Mouse (Mus musculus) liver, embryonic 14 days (tissue): Measurements from ENCODE around the gene Gm3402. TPM values are rescaled to one million over a fixed set of nuclear protein-coding genes. Genes with fewer than 3 reads are reported as not detected.

ENCODE experiments used
- polyA plus RNA-seq: library from polyadenylated mRNA; depleted of rRNA; stranded (reverse); fragments of >200 nt; gene quantifications from 2 replicates; pipeline ENCODE4 v1.2.3, GENCODE M21; 2012; rRNA removed

The Gm3402 gene
- not detected in 2 replicates for polyA plus RNA-seq

DNA sequence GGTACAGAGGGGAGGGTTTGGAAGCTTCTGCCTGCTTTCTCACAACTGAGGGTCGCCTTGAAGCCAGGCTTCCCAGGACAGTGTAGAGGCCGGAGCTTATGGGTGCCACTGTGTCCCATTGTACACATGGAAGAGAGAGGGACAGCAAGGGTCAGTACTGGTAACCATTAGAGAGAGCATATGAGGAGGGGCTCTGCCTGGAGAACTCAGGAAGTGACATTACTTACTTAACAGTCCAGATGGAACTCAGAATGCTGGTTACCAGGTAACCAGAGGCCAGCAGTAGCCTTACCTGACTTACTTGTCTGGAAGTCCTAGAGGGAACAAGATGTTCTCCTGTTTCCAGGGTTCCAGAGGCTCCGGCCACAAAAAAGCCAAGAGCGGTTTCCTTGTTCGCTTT, at the start of gene Gm3402:
TSS of gene Gm3402 (plus strand) at position 301 of the 400 bp plus-strand sequence.

DNA sequence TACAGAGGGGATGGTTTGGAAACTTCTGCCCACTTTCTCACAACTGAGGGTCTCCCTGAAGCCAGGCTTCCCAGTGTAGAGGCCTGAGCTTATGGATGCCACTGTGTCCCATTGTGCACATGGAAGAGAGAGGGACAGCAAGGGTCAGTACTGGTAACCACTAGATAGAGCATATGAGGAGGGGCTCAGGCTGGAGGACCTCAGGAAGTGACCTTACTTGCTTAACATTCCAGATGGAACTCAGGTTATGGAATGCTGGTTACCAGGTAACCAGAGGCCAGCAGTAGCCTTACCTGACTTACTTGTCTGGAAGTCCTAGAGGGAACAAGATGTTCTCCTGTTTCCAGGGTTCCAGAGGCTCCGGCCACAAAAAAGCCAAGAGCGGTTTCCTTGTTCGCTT, 32.3 kb upstream of the Gm3402 start, which contains the start of gene Gm6408:
TSS of gene Gm6408 (plus strand) at position 301 of the 400 bp plus-strand sequence.

DNA sequence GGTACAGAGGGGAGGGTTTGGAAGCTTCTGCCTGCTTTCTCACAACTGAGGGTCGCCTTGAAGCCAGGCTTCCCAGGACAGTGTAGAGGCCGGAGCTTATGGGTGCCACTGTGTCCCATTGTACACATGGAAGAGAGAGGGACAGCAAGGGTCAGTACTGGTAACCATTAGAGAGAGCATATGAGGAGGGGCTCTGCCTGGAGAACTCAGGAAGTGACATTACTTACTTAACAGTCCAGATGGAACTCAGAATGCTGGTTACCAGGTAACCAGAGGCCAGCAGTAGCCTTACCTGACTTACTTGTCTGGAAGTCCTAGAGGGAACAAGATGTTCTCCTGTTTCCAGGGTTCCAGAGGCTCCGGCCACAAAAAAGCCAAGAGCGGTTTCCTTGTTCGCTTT, 22.9 kb upstream of the Gm3402 start, which contains the start of gene Gm6370:
TSS of gene Gm6370 (plus strand) at position 301 of the 400 bp plus-strand sequence.

DNA sequence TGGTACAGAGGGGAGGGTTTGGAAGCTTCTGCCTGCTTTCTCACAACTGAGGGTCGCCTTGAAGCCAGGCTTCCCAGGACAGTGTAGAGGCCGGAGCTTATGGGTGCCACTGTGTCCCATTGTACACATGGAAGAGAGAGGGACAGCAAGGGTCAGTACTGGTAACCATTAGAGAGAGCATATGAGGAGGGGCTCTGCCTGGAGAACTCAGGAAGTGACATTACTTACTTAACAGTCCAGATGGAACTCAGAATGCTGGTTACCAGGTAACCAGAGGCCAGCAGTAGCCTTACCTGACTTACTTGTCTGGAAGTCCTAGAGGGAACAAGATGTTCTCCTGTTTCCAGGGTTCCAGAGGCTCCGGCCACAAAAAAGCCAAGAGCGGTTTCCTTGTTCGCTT, 11.8 kb upstream of the Gm3402 start, which contains the start of gene 4930449I24Rik:
TSS of gene 4930449I24Rik (plus strand) at position 301 of the 400 bp plus-strand sequence.

DNA sequence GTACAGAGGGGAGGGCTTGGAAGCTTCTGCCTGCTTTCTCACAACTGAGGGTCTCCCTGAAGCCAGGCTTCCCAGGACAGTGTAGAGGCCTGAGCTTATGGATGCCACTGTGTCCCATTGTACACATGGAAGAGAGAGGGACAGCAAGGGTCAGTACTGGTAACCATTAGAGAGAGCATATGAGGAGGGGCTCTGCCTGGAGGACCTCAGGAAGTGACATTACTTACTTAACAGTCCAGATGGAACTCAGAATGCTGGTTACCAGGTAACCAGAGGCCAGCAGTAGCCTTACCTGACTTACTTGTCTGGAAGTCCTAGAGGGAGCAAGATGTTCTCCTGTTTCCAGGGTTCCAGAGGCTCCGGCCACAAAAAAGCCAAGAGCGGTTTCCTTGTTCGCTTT, 11.6 kb downstream of the Gm3402 start, which contains the start of gene Gm3404:
TSS of gene Gm3404 (plus strand) at position 301 of the 400 bp plus-strand sequence.

DNA sequence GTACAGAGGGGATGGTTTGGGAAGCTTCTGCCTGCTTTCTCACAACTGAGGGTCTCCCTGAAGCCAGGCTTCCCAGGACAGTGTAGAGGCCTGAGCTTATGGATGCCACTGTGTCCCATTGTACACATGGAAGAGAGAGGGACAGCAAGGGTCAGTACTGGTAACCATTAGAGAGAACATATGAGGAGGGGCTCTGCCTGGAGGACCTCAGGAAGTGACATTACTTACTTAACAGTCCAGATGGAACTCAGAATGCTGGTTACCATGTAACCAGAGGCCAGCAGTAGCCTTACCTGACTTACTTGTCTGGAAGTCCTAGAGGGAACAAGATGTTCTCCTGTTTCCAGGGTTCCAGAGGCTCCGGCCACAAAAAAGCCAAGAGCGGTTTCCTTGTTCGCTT, 23.4 kb downstream of the Gm3402 start, which contains the start of gene Gm3409:
TSS of gene Gm3409 (plus strand) at position 301 of the 400 bp plus-strand sequence.

DNA sequence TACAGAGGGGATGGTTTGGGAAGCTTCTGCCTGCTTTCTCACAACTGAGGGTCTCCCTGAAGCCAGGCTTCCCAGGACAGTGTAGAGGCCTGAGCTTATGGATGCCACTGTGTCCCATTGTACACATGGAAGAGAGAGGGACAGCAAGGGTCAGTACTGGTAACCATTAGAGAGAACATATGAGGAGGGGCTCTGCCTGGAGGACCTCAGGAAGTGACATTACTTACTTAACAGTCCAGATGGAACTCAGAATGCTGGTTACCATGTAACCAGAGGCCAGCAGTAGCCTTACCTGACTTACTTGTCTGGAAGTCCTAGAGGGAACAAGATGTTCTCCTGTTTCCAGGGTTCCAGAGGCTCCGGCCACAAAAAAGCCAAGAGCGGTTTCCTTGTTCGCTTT, 41.9 kb downstream of the Gm3402 start, which contains the start of gene Gm3415:
TSS of gene Gm3415 (plus strand) at position 301 of the 400 bp plus-strand sequence.

Other genes with a start within 250 kb of the Gm3402 start
- gene Wasf3, start 129.1 kb upstream of the Gm3402 start, polyA plus RNA-seq = 0.05 and 0.08 TPM in 2 replicates
- not detected in 2 replicates for gene Gm6408, start 32.2 kb upstream of the Gm3402 start, polyA plus RNA-seq
- gene Gm6370, start 22.8 kb upstream of the Gm3402 start, polyA plus RNA-seq = not detected in 2 replicates
- not detected in 2 replicates for gene 4930449I24Rik, start 11.7 kb upstream of the Gm3402 start, polyA plus RNA-seq
- not detected in 2 replicates for gene Gm3404, start 11.7 kb downstream of the Gm3402 start, polyA plus RNA-seq
- gene Gm3409, start 23.5 kb downstream of the Gm3402 start, polyA plus RNA-seq = not detected in 2 replicates
- not detected in 2 replicates for gene Gm3415, start 42.0 kb downstream of the Gm3402 start, polyA plus RNA-seq
- 0.62 and 0.80 TPM in 2 replicates for gene Gpr12, start 71.1 kb downstream of the Gm3402 start, polyA plus RNA-seq